Mouse (Mus musculus): Measurements from ENCODE around the gene Grm5.
A peak's percentile ranks its signal among the peaks of the same experiment; 100 is the strongest.

The Grm5 gene

GRCm38 (mm10) chr7:87846082-87846481 lies 262.1 kb downstream of the Grm5 start:
- no peak for DNase-seq (ENCODE audit: extremely low spot score)

- no peak for DNase-seq (ENCODE audit: extremely low spot score)
Measured at GRCm38 (mm10) chr7:87925956-87926355, 342.0 kb downstream of the Grm5 start.

GRCm38 (mm10) chr7:87937415-87937814 lies 353.4 kb downstream of the Grm5 start:
- no peak for DNase-seq (ENCODE audit: extremely low spot score)

- DNase-seq (ENCODE audit: extremely low spot score), result no peak
Measured at GRCm38 (mm10) chr7:87938265-87938664, 354.3 kb downstream of the Grm5 start.

- no peak for DNase-seq (ENCODE audit: extremely low spot score)
Measured at GRCm38 (mm10) chr7:87950205-87950604, 366.2 kb downstream of the Grm5 start.

GRCm38 (mm10) chr7:87973216-87973615 lies 389.2 kb downstream of the Grm5 start:
- no peak for DNase-seq (ENCODE audit: extremely low spot score)

- no peak for DNase-seq (ENCODE audit: extremely low spot score)
Measured at GRCm38 (mm10) chr7:87975041-87975440, 391.1 kb downstream of the Grm5 start.

- DNase-seq (ENCODE audit: extremely low spot score), result no peak
Measured at GRCm38 (mm10) chr7:87983494-87983893, 399.5 kb downstream of the Grm5 start.

GRCm38 (mm10) chr7:88014451-88014850 lies 430.5 kb downstream of the Grm5 start:
- DNase-seq (ENCODE audit: extremely low spot score), result no peak

GRCm38 (mm10) chr7:88027411-88028132 lies 443.6 kb downstream of the Grm5 start:
- DNase-seq (ENCODE audit: extremely low spot score), result no peak

GRCm38 (mm10) chr7:88047366-88047765 lies 463.4 kb downstream of the Grm5 start:
- DNase-seq (ENCODE audit: extremely low spot score), result no peak

GRCm38 (mm10) chr7:88054224-88054938 lies 470.4 kb downstream of the Grm5 start:
- DNase-seq (ENCODE audit: extremely low spot score), result no peak

- DNase-seq (ENCODE audit: extremely low spot score), result peak; percentile 3
Measured at GRCm38 (mm10) chr7:88056438-88056837, 472.5 kb downstream of the Grm5 start.

- no peak for DNase-seq (ENCODE audit: extremely low spot score)
Measured at GRCm38 (mm10) chr7:88091115-88091514, 507.1 kb downstream of the Grm5 start.

GRCm38 (mm10) chr7:88096536-88097107 lies 512.7 kb downstream of the Grm5 start:
- no peak for DNase-seq (ENCODE audit: extremely low spot score)

- peak; percentile 54 for DNase-seq (ENCODE audit: extremely low spot score)
Measured at GRCm38 (mm10) chr7:88097715-88098114, 513.7 kb downstream of the Grm5 start.

- DNase-seq (ENCODE audit: extremely low spot score), result no peak
Measured at GRCm38 (mm10) chr7:88116724-88117409, 532.9 kb downstream of the Grm5 start.

GRCm38 (mm10) chr7:88128080-88128848 lies 544.3 kb downstream of the Grm5 start:
- DNase-seq (ENCODE audit: extremely low spot score), result no peak

- peak; percentile 47 for DNase-seq (ENCODE audit: extremely low spot score)
Measured at GRCm38 (mm10) chr7:88129536-88130487, 545.8 kb downstream of the Grm5 start.

GRCm38 (mm10) chr7:88130488-88130849 lies 546.5 kb downstream of the Grm5 start:
- no peak for DNase-seq (ENCODE audit: extremely low spot score)
